Mouse (Mus musculus): Measurements from ENCODE around the gene Ndufv1. TPM values are rescaled to one million over a fixed set of nuclear protein-coding genes. Genes with fewer than 3 reads are reported as not detected.

The Ndufv1 gene
- total RNA-seq, 2 experiments from 2014 or later, result 412 to 474 TPM

GRCm38 (mm10) chr19:4003112-4003511 is 9.5 kb downstream of the Ndufv1 start, which contains the start of gene Doc2g:
TSS of gene Doc2g (plus strand) at chr19:4003313.
- DNase-seq, result no peak

GRCm38 (mm10) chr19:4001752-4002151 is 10.9 kb downstream of the Ndufv1 start:
- DNase-seq, result no peak

GRCm38 (mm10) chr19:4000949-4001525 is 11.6 kb downstream of the Ndufv1 start:
- no peak for DNase-seq

GRCm38 (mm10) chr19:4000119-4000900 is 12.3 kb downstream of the Ndufv1 start, which contains the start of the genes Nudt8 and Gm49405:
TSS of gene Nudt8 (plus strand) at chr19:4000580.
TSS of gene Gm49405 (plus strand) at chr19:4000626.
- DNase-seq, result peak; percentile 95

- no peak for DNase-seq
Measured at GRCm38 (mm10) chr19:3999121-3999730, 13.4 kb downstream of the Ndufv1 start.

- DNase-seq, result no peak
Measured at GRCm38 (mm10) chr19:3998335-3998734, 14.3 kb downstream of the Ndufv1 start.

GRCm38 (mm10) chr19:3997231-3997630 is 15.4 kb downstream of the Ndufv1 start:
- DNase-seq, result no peak

- DNase-seq, result no peak
Measured at GRCm38 (mm10) chr19:3996747-3997146, 15.9 kb downstream of the Ndufv1 start.

GRCm38 (mm10) chr19:3996106-3996505 is 16.5 kb downstream of the Ndufv1 start:
- DNase-seq, result no peak

- DNase-seq, result no peak
Measured at GRCm38 (mm10) chr19:3995505-3995904, 17.1 kb downstream of the Ndufv1 start.

GRCm38 (mm10) chr19:3994932-3995331 is 17.7 kb downstream of the Ndufv1 start:
- no peak for DNase-seq

GRCm38 (mm10) chr19:3992416-3992815 is 20.2 kb downstream of the Ndufv1 start, which contains the start of gene Tbx10:
TSS of gene Tbx10 (plus strand) at chr19:3992752.
- DNase-seq, result no peak

- no peak for DNase-seq
Measured at GRCm38 (mm10) chr19:3991966-3992365, 20.6 kb downstream of the Ndufv1 start.

GRCm38 (mm10) chr19:3991562-3991961 is 21.0 kb downstream of the Ndufv1 start:
- no peak for DNase-seq

- DNase-seq, result peak; percentile 59
Measured at GRCm38 (mm10) chr19:3990804-3991203, 21.8 kb downstream of the Ndufv1 start.

- DNase-seq, result no peak
Measured at GRCm38 (mm10) chr19:3988750-3989149, 23.9 kb downstream of the Ndufv1 start.

GRCm38 (mm10) chr19:3988066-3988465 is 24.5 kb downstream of the Ndufv1 start:
- DNase-seq, result no peak

GRCm38 (mm10) chr19:3986334-3986733 is 26.3 kb downstream of the Ndufv1 start, which contains the start of gene Acy3:
TSS of gene Acy3 (plus strand) at chr19:3986570.
- DNase-seq, result peak; percentile 84

- DNase-seq, result no peak
Measured at GRCm38 (mm10) chr19:3985261-3985681, 27.3 kb downstream of the Ndufv1 start.

GRCm38 (mm10) chr19:3983527-3984200 is 28.9 kb downstream of the Ndufv1 start:
- no peak for DNase-seq

GRCm38 (mm10) chr19:3980917-3981316 is 31.7 kb downstream of the Ndufv1 start:
- no peak for DNase-seq

- DNase-seq, result no peak
Measured at GRCm38 (mm10) chr19:3980309-3980708, 32.3 kb downstream of the Ndufv1 start.

All from gastrocnemius, postnatal 25 days (tissue).